Mouse (Mus musculus) T-helper 17 cell (primary cell): ENCODE data around the gene Secisbp2l.

Experiments
- in situ Hi-C, 2 experiments: fragments of 300-600 bp; cut with MboI, MseI; formaldehyde crosslinking; loops; 1 replicate in 1 of 2; 2 replicates in 1 of 2; pipeline ENCODE4 v1.15.1; 2025; ENCODE audit warnings: high pct_unique_total_duplicates in 2 of 2

Secisbp2l gene

GRCm38 (mm10) chr2:125716599-125716998 lies 66.1 kb downstream of the Secisbp2l start:
- in situ Hi-C loops, result no loop called here

GRCm38 (mm10) chr2:125706510-125706921 lies 76.2 kb downstream of the Secisbp2l start:
- in situ Hi-C loops, result no loop called here

DNA sequence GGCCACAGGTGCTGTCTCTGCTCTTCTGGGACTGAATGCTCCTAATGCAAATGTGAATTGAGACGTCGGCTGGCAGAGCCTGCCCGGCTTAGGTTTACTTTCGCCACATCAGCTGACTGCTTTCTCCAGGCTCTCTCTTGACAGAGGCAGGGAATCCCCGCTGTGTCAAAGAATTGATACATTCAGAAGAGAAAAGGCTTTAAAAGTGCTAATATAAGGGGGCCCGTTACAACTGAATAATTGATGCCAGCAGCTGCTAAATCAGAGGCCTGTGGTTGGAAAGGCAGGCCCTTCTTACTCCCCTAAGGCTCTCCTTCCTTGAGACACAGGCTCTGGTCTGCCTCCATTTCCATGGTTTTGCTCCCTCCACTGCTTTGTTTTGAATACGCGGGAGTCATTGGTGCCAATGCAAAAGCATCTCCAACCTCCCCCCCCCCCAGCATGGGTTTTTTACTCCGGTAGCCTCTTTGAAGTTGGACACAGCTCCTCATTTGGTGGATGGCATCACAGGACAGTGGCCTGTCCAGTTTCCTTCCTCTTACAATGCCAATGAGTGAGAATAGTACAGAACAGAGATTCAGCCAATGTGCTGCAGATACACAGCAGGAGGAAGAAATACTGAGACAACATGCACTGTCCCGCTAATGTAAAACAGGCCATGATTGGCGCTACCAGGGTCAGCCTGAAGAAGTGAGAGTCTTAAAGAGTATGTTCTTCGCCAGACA lies 77.6 kb downstream of the Secisbp2l start:
- in situ Hi-C loops, result no loop called here

DNA sequence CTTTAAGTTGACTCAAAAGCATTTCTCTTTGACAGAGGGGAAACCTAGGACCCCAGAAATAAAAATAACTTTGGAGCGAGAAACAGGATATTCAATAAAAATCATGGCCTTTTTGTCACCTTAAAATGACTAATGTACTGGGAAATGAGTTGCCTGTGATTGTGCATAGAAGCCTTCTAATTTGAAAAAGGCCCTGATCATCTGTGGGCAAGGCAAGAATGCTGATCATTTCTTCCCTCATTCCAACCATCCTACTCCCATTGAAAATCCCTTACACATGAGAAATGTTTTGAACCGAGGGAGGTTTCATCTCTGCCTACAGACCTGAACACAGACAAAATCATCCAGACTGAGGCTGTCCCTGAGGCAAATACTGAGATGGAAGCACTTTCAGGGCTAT lies 79.8 kb downstream of the Secisbp2l start:
- in situ Hi-C loops, result no loop called here

- in situ Hi-C loops, result no loop called here
These were observed 81.1 kb downstream of the Secisbp2l start for GRCm38 (mm10) chr2:125701606-125702005.

GRCm38 (mm10) chr2:125696219-125696618 lies 86.5 kb downstream of the Secisbp2l start:
- in situ Hi-C loops, result no loop called here

DNA sequence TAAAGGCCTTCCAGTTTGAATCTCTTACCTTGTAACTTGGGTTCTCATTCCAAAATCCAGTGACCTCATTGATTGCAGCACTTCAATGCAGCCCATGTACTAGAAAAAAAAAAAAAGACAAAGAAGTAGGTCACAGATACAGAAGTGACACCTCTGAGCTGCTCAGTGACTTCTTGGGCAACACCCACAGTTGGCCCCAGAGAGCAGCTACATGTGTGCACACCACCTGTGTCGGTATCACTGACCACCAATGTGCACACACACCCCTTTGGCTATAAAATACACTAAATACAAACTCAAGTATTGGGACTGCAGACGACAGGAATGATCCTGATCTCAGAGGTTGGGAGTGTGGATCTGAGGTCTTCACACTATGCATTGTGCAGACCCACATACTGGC lies 87.9 kb downstream of the Secisbp2l start:
- in situ Hi-C loops, result no loop called here

DNA sequence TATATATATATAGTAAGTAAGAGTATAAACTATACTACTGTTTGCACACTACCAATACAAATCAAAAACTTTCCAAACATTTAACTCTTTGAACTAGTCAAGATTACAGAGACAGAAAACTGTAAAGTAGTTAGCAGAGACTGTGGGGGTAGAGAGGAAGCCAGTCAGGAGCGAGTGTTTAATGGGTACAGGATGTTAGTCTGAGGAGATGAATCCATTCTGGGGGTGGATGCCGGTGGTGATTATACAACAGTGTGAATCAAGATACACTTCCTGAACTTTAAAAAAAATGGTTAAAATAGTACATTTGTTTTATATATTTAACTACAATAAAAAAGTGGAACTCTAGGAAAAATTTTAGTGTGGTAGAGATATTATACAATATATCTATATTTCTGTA lies 90.7 kb downstream of the Secisbp2l start:
- in situ Hi-C loops, result no loop called here
